Mouse (Mus musculus): ENCODE results near the gene 1700037H04Rik.

The 1700037H04Rik gene

DNA sequence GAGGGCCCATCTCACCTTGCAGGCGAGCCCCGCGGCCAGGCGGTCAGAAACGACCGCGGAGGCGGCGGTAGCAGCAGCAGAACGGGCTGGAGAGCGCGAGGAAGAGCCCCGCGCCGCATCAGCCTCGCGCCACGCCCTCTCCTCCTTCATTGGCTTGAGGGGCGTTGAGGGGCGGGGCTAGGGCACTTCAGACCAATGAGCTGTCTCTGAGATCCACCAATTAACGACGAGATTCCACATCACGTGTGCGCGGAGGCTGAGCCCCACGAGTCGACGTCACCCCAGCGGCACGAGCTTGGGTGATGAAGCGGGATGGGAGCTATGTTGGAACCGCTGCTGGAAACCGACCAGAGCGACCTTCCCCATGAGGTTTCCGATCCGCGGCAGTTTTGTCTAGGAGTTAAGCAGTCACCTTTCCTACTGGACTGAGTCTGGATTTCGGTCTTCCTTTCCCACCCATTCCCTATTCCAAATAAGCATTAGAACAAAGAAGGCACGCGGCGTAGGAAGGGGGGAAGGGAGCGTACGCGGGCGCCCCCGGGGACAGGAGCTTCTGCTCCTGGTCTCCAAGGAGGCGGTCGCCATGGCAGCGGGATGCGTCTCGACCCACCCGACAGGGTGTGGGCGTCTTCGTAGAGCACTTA lies at the start of gene 1700037H04Rik:
TSS of gene 1700037H04Rik (minus strand) at position 144 of the 644 bp plus-strand sequence.
- DNase-seq: peak; percentile 97

DNA sequence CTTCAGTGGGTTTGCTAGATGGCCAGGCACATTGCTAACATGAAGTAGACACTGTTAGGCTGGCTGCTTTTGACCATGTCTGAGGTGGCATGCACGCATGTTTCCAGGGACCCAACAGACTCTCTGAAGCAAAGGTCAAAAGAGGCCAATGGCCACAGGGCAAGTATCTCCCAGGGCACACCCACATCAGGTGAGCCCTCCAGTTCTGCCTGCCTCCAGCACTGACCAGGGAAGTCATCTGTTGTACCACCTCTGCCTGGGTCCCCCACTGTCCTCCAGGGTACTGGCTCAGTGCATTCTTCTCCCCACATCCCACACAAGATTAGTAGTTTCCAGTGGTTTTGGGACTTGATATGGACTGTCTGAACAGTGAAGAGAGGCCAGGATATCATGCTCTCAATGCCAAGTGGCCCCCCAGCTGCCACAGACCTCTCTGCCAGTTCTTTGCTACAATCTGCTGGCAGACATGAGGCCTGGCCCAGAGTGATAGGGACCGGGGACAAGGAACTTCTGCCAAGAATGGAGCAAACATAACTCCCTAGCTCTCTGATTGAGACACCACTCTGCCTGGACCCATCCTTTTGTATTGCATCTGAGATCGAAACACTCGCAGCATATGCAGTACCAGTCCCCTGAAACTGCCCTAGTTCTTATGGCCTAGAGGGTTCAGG lies 49.4 kb upstream of the 1700037H04Rik start:
- DNase-seq: peak; percentile 58

DNA sequence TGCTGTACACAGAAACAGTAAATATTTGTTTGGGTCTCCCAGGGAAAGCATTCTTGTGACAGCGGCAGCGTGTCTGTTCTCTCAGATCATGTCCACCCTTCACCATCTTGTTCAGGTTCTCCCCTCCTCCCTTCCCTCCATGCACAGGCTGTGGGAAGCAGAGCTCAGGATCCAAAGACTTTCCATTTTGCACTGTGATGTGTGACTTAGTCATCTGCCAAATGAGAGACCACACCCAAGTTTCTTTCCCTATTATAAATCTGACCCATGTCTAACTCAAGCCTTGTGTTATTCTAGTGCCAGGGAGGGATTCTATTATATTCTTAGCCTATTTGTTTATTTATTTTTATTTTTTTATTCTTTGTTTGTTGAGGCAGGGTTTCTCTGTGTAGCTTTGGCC lies 48.5 kb upstream of the 1700037H04Rik start:
- DNase-seq: no peak

DNA sequence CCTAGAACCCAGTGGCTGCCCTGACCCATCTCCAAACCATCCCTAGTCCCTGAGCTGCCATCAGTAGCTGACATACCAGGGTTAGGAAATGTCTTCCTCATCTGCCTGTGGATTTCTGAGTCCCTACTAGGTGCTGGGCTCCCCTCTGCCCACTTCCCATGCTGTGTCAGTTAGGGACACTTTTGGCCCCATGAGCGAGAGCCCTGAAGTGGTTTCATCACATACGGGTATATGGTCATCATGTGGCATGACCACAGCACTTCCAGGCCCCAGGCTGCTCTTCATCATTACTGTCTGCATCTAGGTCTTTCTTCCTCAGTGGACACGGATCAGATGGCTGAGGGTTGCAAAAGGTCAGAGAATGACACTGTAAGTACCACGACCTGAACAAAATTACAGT lies 46.9 kb upstream of the 1700037H04Rik start, which contains the start of gene Ap5s1:
TSS of gene Ap5s1 (plus strand) at position 301 of the 400 bp plus-strand sequence.
- no peak for DNase-seq

DNA sequence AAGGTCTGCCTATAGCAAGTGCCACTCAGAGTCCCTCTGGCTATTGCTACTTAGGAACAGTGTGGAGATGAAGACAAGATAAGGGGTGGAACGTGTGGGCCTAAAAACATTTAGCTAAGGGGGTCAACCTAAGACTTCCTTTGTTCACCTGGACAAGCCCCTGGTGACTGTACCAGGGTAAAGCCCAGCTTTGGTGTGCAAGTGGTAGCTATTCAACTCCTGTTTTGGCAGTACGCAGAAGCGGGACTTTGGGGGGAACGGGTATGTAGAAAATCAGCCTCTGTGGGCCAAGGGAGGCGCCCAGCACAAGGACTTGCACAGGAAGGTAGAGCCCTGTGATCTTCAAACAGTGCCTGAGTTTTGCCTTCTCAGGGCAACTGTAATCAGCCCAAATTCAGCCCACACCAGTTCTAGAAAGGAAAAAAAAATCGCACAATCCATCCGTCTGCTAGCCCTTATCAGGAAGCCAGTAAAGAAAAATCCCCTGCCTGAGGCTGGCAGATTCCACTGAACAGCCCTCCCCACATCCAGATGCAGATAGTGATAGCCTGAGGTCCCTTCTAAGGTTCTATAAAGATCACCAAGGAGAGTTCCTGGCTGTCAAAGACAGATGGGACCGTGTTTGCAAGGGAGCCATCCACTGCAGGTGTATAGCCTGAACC lies 45.8 kb upstream of the 1700037H04Rik start:
- DNase-seq: no peak

DNA sequence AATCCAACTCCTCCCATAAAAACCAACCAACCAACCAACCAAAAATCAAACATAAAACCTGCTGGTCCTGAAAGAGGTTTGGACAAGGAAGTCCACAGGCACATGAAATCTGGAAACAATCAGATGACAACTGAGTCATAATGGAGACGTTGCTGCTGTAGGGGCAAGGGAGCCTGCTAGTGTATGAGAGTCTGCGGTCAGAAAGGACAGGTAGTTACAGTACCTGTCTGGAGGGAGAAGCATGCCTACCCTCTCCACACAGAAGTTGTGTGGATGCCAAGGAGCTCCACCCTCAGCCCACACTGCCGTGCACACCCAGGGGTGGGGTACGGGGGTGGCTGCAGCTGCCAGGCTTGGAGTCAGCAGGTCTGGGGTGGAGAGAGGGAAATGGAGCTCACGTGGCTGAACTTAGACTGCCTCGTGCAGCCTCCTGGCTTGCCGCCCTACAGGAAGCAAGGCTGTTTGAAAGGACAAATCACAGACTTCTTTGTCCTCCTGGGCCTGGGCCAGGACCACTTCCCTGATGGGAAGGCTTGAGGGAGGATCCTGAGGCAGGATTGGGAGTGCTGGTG lies 44.6 kb upstream of the 1700037H04Rik start:
- peak; percentile 45 for DNase-seq

DNA sequence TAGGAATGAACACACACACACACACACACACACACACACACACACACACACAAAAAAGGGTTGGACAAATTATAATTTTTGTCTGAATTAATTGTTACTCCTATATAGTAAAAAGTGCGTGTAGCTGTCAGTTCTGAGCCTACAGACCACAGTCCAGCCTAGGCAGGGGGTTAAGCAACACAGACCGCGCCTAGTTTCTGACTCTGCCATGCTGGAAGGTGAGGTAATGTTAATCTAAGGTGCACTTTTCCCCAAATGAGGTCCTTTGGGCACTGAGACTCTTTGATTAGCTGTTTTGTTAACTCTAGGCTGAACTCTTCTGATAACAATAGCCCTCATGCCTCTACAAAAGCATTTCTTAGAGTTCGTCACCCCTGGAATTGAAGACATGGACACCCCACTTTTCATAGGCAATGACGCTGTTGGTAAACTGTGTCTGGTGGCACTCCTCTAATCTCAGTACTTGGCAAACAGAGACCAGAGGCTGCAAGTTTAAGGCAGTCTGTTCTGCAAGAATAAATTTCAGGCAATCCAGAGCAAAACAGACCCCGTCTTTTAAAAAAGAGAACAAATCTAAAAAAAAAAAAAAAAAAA lies 44.0 kb upstream of the 1700037H04Rik start:
- DNase-seq: no peak

DNA sequence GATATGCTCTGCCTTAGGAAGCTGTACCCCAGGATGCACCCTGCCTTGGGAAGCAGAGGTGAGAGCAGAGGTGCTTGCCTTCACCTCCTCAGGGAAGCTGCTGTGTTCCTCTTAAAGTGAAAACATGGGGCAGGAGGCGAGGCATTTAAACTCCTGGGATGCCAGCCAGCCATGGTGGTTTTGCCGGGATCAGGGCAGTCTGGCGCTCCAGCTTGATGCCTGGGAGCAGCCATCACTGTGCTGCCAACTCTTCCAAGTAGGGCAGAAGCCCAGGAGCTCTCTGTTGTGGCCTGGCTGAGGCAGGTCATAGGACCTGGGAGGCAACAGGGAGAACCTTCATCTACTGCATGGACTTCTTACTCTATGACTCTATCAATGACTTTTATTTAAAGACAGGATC lies 41.4 kb upstream of the 1700037H04Rik start:
- DNase-seq: peak; percentile 46

DNA sequence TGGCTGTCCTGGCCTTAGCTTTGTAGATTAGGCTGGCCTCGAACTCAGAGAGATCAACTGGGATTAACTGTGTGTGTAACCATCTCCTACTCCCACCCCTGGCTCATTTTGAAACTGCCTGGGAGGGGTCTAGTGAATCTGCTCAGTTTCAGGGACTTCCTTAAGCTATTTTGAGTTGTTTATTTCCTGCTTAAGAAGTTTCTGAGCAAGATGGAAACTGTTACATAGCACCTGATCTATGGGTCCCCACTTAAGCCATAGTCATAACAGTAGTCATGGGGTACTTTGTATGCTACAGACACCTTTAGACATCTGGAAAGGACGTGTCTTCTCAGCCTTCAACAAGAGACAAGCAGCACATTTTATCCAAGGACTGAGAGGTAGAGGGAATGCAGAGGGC lies 40.8 kb upstream of the 1700037H04Rik start:
- no peak for DNase-seq

DNA sequence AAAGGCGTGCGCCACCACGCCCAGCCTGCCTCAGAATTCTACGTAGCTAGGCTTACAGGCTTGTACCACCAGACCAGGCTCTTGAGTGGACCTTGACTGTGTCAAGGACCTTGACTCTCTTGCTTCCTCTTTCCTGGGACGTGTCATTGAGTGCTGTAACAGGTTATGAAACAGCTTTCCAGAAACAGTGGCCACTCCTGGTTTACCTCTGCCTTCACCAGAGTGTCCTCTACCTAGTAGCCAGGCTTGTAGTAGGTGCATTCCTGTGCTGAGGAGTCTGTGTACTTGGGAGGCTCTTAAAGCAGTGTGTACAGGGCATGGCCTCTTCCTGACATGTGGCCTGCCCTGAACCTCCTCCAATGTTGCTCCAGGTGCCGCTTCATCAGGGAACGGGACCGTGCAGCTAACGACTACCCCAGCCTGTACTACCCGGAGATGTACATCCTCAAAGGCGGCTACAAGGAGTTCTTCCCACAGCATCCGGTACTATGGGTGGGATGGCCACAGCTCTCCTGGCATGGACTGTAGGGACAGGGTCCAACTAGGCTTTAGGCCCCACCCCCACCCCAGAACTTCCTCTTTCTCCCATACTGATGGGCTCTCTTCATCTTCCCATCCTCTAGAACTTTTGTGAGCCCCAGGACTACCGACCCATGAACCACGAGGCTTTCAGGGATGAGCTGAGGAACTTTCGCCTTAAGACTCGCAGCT lies 36.9 kb upstream of the 1700037H04Rik start:
- DNase-seq: no peak

DNA sequence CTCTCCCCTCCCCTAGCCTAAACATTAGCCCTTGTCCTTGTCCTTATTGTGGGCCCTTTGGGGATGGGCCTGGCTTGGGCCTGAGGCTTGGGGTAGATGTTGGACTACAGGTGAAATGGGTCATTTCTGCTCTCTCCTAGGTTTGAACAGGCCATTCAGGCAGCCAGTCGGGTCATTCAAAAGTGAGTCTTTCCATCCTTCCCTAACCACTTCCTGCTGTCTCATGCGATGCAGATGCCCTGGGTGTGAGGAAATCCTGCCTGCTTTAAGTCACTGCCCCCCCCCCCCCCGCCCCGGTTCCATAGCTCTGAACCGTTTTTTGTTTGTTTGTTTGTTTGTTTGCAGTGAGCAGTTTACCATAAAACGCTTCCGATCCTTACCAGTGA lies 31.1 kb upstream of the 1700037H04Rik start:
- no peak for DNase-seq

DNA sequence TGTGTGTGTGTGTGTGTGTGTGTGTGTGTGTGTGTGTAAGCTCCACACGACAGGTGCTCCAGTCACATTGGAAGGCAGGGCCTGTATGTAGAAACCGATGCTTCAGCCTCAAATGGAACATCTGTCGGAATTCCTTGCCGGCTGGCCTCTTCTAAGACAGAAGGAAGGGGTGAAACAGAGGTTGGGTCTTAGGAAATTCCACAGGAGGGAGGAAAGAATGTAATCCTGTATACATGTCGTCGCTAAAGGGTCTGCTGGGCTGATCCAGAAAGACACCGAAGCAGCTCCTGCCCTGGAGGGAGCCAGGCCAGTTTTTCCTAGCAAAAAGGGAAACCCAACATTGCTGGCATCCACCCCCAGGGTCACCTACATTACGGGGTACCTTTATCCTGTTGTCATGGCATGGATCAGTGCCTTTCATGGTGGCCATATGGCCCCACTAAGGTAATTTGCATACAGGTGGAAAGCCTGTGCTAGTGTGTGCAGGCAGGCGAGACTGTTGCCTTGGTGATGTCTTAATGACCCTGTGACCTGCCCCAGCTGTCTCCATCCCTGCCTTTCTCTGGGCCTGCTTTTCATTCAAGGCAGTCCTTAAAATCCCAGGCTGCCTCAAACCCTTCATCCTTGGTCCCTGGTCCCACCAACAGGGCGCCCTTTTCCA lies 30.6 kb upstream of the 1700037H04Rik start:
- DNase-seq: no peak

DNA sequence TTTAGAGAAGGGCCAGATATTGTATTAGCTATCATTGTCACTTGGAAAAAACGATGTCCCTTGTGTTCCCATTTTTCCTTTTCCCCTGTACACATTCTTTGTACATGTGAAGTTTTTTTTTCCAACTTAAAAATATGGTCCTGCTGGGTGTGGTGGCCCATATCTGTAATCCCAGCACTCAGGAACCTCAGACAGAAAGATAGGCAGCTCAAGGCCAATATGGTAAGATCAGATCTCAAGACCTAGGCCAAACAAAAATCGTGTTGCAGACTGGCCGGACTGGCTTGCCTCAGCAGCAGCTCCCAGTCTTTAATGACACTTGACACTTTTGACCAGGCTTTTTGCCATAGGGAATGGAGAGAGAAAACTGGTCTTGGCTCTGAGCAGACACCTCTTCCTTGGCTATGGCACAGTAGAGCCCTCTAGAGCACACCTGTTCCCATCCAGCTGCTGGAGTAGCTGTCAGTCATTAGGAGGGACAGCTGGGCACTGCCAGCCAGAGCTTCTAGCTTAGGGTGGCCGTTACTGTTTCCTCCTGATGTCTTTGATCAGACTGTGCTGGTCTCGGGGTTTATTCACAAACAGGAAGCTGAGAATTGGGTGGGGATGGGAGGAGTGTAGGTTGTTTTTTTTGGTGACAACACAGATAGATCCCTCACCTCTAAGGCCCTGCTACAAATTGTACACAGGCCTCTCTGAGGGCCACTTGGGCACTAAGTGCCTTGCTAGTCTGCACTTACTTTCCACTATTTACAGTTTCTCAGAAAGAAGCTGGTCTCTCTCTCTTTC lies 29.8 kb upstream of the 1700037H04Rik start:
- no peak for DNase-seq

DNA sequence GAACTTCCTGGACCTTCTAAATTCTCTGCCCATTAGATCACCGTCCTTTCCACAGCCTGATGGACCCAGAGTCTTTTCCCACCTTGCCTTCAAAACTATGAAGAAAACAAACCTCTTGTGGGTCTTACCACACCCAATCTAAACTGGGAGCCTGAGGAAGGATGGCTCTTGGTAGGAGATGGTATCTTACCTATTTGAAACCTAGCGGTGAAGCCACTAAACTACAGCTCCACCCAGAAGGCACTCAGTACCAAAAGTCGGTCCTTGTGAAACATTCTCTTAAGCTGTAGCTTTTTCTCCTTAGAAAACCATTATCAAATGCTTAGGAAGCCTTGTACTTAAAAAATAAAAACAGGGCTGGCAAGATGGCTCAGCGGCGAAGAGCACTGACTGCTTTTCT lies 28.4 kb upstream of the 1700037H04Rik start:
- DNase-seq: no peak

DNA sequence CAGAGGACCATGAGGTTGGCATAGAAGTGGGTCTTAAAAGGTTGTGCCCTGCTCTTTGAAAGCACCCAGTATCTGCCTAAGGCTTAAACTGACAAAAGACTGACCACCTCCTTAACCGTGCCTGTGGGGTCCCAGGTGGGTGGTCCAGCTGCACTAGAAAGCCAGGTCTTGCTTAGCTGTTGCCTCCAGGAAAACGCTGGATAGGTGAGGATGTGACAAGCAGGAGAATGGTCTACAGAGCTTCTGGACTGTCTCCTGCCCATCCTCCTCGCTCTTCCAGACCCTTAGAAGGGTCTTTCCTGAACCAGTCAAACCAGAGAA lies 27.7 kb upstream of the 1700037H04Rik start:
- no peak for DNase-seq

DNA sequence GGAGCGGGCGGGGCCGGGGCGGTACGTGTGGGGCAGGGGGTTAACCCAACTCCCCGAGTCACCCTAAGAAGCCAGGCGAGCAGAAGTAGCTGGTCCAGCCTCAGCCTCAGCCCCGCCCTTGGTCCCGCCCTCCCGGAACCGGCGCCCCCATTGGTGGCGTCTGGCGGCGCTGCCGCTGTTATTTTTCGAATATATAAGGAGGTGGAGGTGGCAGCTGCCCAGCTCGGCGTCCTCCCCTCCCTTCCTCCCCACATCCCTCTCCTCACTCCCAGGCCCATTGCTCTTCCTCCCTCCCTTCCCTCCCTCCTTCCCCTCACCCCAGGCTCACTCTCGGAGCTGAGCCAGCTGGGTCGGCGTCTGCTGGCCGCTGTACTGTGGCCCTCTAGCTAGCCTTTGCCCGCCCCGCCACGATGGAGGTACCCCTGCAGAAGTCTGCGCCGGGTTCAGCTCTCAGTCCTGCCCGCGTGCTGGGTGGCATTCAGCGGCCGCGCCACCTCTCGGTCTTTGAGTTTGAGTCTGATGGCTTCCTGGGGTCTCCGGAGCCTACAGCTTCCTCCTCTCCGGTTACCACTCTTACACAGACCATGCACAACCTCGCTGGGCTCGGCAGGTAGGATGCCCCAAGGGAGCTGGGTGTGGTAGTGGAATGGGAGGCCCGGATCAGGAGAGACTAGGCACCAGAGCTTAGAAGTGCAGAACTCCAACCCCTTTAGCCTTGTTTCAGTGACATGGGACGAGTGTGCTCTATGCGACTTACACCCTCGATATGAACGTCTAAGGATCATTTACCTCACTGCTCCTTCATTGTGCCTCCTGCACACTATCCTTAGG lies 27.1 kb upstream of the 1700037H04Rik start, which contains the start of the genes Cdc25b and Spef1:
TSS of gene Cdc25b (plus strand) at position 179 of the 831 bp plus-strand sequence.
TSS of gene Spef1 (minus strand) at position 512 of the 831 bp plus-strand sequence.
- peak; percentile 87 for DNase-seq

DNA sequence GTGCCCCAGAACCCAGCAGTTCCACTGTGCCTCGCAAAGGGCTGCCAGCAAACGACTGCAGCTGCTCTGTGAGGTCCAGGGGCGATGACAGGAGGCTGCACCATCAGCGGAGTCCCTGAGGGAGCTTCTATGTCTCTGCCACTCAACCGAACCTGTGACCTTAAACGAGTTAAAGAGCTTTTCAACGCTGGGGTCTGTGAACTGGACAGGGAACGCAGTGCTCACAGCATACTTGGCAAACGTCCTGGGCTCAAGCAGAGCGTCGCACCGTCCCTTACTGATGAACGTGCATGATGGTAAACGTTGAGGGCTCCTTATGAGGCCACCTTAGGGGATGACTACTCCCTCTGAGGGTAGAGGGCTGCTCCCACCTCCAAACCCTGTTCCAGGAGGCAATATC lies 26.5 kb upstream of the 1700037H04Rik start:
- DNase-seq: no peak

DNA sequence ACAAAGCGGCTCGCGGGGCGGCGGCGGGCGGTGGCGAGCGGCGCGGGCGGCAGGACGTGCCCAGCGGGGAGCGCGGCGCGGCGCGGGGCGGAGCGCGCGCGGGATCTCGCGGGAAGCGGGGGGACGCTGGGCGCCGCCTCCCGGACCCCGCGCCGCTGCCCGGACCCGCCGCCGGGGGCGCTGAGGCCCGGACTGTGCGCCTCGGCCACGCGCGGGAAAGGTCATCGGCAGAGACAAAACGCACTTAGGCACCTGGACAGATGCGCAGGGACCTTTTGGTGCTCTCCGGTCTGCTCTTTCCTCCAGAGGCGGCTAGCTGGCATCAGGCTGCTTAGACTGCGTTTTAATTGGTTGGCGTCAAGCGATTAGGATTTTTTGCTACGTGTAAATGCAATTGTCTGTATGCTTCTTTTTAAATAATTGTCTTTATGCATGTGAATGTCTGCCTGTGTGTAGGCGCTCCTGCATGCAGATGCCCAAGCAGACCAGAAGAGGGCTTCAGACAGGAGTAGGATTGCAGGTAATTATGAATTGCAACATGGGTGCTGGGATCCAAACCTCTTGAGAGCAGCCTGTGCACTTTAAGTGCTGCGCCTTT lies 20.2 kb upstream of the 1700037H04Rik start, which contains the start of gene Cenpb:
TSS of gene Cenpb (minus strand) at position 78 of the 598 bp plus-strand sequence.
- DNase-seq: peak; percentile 85

DNA sequence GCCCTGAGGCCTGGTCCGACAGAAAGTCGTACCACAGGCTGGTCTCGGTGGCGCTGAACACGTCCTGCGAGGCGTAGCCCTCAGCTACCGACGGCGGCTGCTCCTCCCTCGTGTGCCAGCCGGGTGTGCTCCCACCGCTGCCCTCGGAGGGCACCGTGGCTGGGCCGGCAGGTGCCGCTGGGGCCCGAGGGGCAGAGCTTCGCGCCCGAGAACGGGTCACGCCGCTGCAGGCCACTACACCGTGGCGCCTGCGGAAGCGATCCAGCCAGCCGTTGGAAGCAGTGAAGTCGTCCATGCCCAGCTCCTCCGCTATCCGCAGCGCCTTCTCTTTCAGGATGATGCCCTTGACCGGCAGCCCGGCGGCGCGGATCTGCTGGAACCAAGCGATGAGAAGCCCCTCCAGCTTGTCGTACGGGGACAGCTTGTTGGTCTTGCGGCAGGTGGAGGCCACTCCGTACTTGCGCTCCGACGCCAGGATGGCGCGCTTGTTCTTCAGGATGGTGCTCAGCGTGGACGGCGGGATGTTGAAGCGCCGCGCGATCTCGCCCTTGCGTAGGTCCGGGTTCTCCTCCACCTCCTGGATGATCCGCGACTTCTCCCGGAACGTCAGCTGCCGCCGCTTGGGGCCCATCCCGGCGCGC lies 19.5 kb upstream of the 1700037H04Rik start:
- DNase-seq: peak; percentile 78

Measured in cerebellum, adult 11-12 months (tissue).